Mouse (Mus musculus): Measurements from ENCODE around the gene Larp4b.

Larp4b gene

GRCm38 (mm10) chr13:9122045-9122444 is 28.4 kb downstream of the Larp4b start:
- DNase-seq (ENCODE audit: low read depth in 2 of 2, low spot score in 2 of 2), result no peak

- DNase-seq (ENCODE audit: low read depth in 2 of 2, low spot score in 2 of 2), result no peak
Observed at GRCm38 (mm10) chr13:9125193-9125592, 31.5 kb downstream of the Larp4b start.

GRCm38 (mm10) chr13:9127715-9128114 is 34.0 kb downstream of the Larp4b start:
- no peak for DNase-seq (ENCODE audit: low read depth in 2 of 2, low spot score in 2 of 2)

GRCm38 (mm10) chr13:9128707-9129314 is 35.1 kb downstream of the Larp4b start:
- no peak for DNase-seq (ENCODE audit: low read depth in 2 of 2, low spot score in 2 of 2)

GRCm38 (mm10) chr13:9134421-9134820 is 40.7 kb downstream of the Larp4b start:
- DNase-seq (ENCODE audit: low read depth in 2 of 2, low spot score in 2 of 2), result no peak

- DNase-seq (ENCODE audit: low read depth in 2 of 2, low spot score in 2 of 2), result no peak
Observed at GRCm38 (mm10) chr13:9136088-9136487, 42.4 kb downstream of the Larp4b start.

- no peak for DNase-seq (ENCODE audit: low read depth in 2 of 2, low spot score in 2 of 2)
Observed at GRCm38 (mm10) chr13:9136733-9137132, 43.1 kb downstream of the Larp4b start.

GRCm38 (mm10) chr13:9139466-9139991 is 45.8 kb downstream of the Larp4b start:
- no peak for DNase-seq (ENCODE audit: low read depth in 2 of 2, low spot score in 2 of 2)

GRCm38 (mm10) chr13:9140204-9140603 is 46.5 kb downstream of the Larp4b start:
- DNase-seq (ENCODE audit: low read depth in 2 of 2, low spot score in 2 of 2), result no peak

GRCm38 (mm10) chr13:9142371-9142770 is 48.7 kb downstream of the Larp4b start:
- DNase-seq (ENCODE audit: low read depth in 2 of 2, low spot score in 2 of 2), result no peak

- DNase-seq (ENCODE audit: low read depth in 2 of 2, low spot score in 2 of 2), result no peak
Observed at GRCm38 (mm10) chr13:9148830-9149229, 55.1 kb downstream of the Larp4b start.

- DNase-seq (ENCODE audit: low read depth in 2 of 2, low spot score in 2 of 2), result no peak
Observed at GRCm38 (mm10) chr13:9149473-9150217, 56.0 kb downstream of the Larp4b start.

- DNase-seq (ENCODE audit: low read depth in 2 of 2, low spot score in 2 of 2), result no peak
Observed at GRCm38 (mm10) chr13:9151100-9151499, 57.4 kb downstream of the Larp4b start.

GRCm38 (mm10) chr13:9151619-9152018 is 57.9 kb downstream of the Larp4b start:
- no peak for DNase-seq (ENCODE audit: low read depth in 2 of 2, low spot score in 2 of 2)

- DNase-seq (ENCODE audit: low read depth in 2 of 2, low spot score in 2 of 2), result no peak
Observed at GRCm38 (mm10) chr13:9152267-9152666, 58.6 kb downstream of the Larp4b start.

- DNase-seq (ENCODE audit: low read depth in 2 of 2, low spot score in 2 of 2), result no peak
Observed at GRCm38 (mm10) chr13:9153803-9154202, 60.1 kb downstream of the Larp4b start.

- DNase-seq (ENCODE audit: low read depth in 2 of 2, low spot score in 2 of 2), result no peak
Observed at GRCm38 (mm10) chr13:9159282-9159681, 65.6 kb downstream of the Larp4b start.

- DNase-seq (ENCODE audit: low read depth in 2 of 2, low spot score in 2 of 2), result no peak
Observed at GRCm38 (mm10) chr13:9162888-9163287, 69.2 kb downstream of the Larp4b start.

GRCm38 (mm10) chr13:9167842-9168241 is 74.2 kb downstream of the Larp4b start:
- no peak for DNase-seq (ENCODE audit: low read depth in 2 of 2, low spot score in 2 of 2)

GRCm38 (mm10) chr13:9169616-9170015 is 75.9 kb downstream of the Larp4b start:
- DNase-seq (ENCODE audit: low read depth in 2 of 2, low spot score in 2 of 2), result no peak

- no peak for DNase-seq (ENCODE audit: low read depth in 2 of 2, low spot score in 2 of 2)
Observed at GRCm38 (mm10) chr13:9170726-9171125, 77.0 kb downstream of the Larp4b start.

- no peak for DNase-seq (ENCODE audit: low read depth in 2 of 2, low spot score in 2 of 2)
Observed at GRCm38 (mm10) chr13:9173414-9173813, 79.7 kb downstream of the Larp4b start.

- no peak for DNase-seq (ENCODE audit: low read depth in 2 of 2, low spot score in 2 of 2)
Observed at GRCm38 (mm10) chr13:9175171-9175570, 81.5 kb downstream of the Larp4b start.
